Mouse (Mus musculus): ENCODE results near the gene Ssrp1. TPM values are rescaled to one million over a fixed set of nuclear protein-coding genes. Genes with fewer than 3 reads are reported as not detected.

The Ssrp1 gene
- polyA plus RNA-seq, 1 experiment from 2014 or later, result 156 TPM

DNA sequence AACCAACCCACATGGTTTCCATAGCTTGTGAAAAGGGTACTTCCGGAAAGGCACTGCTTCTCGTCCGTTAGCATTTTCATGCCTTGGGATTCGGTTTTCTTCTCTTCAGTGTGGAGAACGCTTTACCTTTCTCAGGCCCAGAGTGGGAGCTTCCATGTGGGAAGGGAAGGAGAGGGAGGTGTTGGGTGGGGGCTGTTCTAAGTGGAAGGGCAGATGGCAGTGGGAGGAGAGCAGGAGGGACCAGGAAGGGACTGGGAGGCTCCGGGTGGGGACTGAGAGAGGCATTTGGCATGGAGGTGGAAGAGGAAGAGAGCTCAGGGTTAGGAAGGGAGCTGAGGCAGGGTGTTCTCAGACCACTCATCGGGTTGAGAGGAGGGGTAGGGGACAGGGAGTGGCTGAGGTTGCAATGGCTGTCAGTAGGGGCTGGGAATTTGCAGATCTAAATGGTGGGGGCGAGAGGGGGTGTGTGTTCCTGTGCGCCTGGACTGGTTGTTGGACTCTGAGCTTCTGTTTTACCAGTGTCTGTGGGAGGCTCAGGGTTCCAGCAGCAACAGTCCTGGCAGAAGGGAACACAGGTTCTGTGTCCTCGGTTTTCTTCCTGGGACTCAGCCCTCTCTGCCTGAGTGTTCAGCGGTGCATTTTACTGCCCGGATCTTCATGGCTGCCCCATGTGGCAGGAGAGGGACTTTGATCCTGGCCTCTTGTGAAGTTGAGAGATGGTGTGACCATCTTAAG, 28.3 kb downstream of the Ssrp1 start:
- Histone ChIP-seq H3K27me3 (replicated peaks; ENCODE audit: control insufficient read depth, insufficient read depth, low read length) (no peaks in the 10 kb centered on the region), H3K4me2 (ENCODE audit: low read length) (no peak overlapping the region), H3K9ac (ENCODE audit: low read depth, low read length) (no peak overlapping the region), H3K4me1 (ENCODE audit: control insufficient read depth, insufficient read depth, low read depth, low read length) (peaks cover 3% of the 10 kb centered on the region; the same call in 1 of the 2 replicates), H3K27ac (ENCODE audit: low read depth, low read length) (no peak overlapping the region), H3K36me3 (ENCODE audit: control insufficient read depth, insufficient read depth, low read length) (peaks cover 23% of the 10 kb centered on the region), H3K4me3 (ENCODE audit: low read length) (no peak overlapping the region), H3K9me3 (ENCODE audit: control insufficient read depth, low read length) (no peaks in the 10 kb centered on the region)
- ATAC-seq, result no peak
- 89% methylated on average over 12 of the region's 12 CpGs for WGBS

DNA sequence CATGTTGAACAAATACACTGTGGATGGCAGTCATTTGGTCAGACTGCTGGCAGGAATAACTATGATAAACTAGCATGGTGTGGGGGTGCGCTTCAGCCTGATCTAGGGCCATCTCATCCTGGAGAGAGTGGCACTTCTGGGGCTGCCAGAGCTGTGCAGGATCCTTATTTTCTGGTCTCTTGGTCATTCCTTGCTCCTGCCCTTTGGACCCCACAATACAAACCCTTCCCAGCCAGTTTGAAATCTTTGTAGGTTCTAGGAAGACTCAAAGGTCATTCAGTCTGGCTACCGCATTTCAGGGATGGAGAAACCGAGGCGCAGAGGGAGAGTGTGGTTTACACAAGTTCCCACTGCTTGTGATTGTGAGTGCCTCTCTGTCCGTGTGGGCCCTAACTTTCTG, 29.9 kb downstream of the Ssrp1 start:
- peaks cover 21% of the 10 kb centered on the region for H3K36me3 ChIP-seq (ENCODE audit: control insufficient read depth, insufficient read depth, low read length)
- 92% methylated on average over 5 of the region's 5 CpGs for WGBS
- no peak overlapping the region for H3K4me2 ChIP-seq (ENCODE audit: low read length)
- H3K27ac ChIP-seq (ENCODE audit: low read depth, low read length), result no peak overlapping the region
- ATAC-seq, result no peak
- H3K9me3 ChIP-seq (ENCODE audit: control insufficient read depth, low read length), result no peaks in the 10 kb centered on the region
- no peaks in the 10 kb centered on the region for H3K4me1 ChIP-seq (ENCODE audit: control insufficient read depth, insufficient read depth, low read depth, low read length)
- no peak overlapping the region for H3K9ac ChIP-seq (ENCODE audit: low read depth, low read length)
- H3K4me3 ChIP-seq (ENCODE audit: low read length), result no peak overlapping the region
- H3K27me3 ChIP-seq (replicated peaks; ENCODE audit: control insufficient read depth, insufficient read depth, low read length), result no peaks in the 10 kb centered on the region

DNA sequence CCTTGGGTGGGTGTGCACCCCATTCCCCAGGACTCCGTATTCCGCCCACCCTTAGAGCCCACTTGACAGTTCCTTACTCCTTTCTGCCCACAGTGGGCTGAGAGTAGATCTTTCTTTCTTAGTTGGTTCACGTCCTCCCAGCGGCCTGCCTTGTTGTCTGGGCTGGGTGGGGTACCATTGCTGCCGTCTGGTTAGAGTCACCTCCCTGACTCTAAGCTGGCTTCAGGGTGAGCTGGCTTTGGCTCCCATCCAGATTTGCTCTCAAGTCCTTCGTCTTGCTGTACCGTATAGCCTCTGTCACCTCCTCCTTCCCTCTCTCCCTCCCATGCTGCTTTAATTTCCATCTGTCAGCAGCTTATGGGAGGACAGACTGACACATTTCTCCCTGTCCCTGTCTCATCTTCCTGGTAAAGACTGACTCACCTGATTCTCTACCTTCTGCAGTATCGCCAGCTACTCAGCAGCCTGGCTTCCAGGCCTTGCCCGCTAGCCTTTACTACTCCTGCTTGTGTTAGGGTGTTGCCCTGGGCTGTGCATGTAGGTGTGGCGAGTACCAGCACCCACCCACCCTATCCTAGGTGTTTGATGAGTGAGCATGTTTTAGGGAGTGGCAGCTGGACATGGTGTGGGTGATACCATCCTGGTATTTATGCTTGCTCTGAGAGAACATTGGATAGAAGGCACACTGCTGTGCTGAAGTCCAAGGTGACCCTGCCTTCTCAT, 31.0 kb downstream of the Ssrp1 start:
- no peak overlapping the region for H3K9ac ChIP-seq (ENCODE audit: low read depth, low read length)
- no peak overlapping the region for H3K4me3 ChIP-seq (ENCODE audit: low read length)
- no peaks in the 10 kb centered on the region for H3K9me3 ChIP-seq (ENCODE audit: control insufficient read depth, low read length)
- no peak for ATAC-seq
- H3K36me3 ChIP-seq (ENCODE audit: control insufficient read depth, insufficient read depth, low read length), result peaks cover 10% of the 10 kb centered on the region
- no peaks in the 10 kb centered on the region for H3K4me1 ChIP-seq (ENCODE audit: control insufficient read depth, insufficient read depth, low read depth, low read length)
- H3K27me3 ChIP-seq (replicated peaks; ENCODE audit: control insufficient read depth, insufficient read depth, low read length), result no peaks in the 10 kb centered on the region
- H3K27ac ChIP-seq (ENCODE audit: low read depth, low read length), result no peak overlapping the region
- H3K4me2 ChIP-seq (ENCODE audit: low read length), result no peak overlapping the region
- WGBS, result 68% methylated on average over 10 of the region's 10 CpGs

DNA sequence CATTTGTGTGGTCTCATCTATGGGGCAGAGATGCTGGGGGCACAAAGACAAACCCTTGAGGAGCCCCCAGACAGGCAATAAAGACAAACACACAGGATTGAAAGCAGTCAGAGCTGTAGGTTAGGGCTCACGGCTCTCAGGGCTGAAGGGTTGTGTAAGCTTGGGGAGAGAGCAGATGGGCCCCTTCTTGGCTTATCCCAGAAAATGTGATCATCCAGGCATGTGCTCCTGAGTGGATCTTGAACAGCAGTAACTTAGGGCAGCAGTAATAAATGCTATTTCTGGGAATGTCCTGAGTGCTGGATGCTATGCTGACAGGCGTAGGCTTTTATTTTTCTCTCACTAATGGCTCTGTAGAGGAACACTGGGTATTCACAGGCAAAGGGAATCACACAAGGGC, 31.6 kb downstream of the Ssrp1 start:
- Histone ChIP-seq H3K36me3 (ENCODE audit: control insufficient read depth, insufficient read depth, low read length) (peaks cover 9% of the 10 kb centered on the region), H3K27me3 (replicated peaks; ENCODE audit: control insufficient read depth, insufficient read depth, low read length) (no peaks in the 10 kb centered on the region), H3K4me3 (ENCODE audit: low read length) (no peak overlapping the region), H3K9me3 (ENCODE audit: control insufficient read depth, low read length) (no peaks in the 10 kb centered on the region), H3K9ac (ENCODE audit: low read depth, low read length) (no peak overlapping the region), H3K4me2 (ENCODE audit: low read length) (no peak overlapping the region), H3K27ac (ENCODE audit: low read depth, low read length) (no peak overlapping the region), H3K4me1 (ENCODE audit: control insufficient read depth, insufficient read depth, low read depth, low read length) (no peaks in the 10 kb centered on the region)
- ATAC-seq, result no peak
- WGBS, result 86% methylated on average over 2 of the region's 2 CpGs

DNA sequence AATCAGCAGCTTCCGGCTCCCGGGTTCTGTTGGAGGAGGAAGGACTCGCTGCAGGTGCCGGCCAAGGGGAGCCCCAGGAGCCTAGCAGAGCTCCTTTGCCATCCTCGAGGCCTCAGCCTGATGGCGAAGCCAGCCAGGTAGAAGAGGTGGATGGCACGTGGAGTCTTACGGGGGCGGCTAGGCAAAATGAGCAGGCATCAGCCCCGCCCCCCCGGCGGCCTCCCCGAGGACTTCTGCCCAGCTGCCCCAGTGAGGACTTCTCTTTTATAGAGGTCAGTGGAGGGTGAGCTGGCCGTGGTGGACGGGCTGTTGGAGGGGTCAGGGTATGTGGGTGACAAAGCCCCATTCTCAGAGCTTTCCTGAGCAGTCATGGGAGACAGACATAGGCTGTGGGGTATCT, 33.1 kb downstream of the Ssrp1 start:
- Histone ChIP-seq H3K4me2 (ENCODE audit: low read length) (no peak overlapping the region), H3K4me3 (ENCODE audit: low read length) (no peak overlapping the region), H3K4me1 (ENCODE audit: control insufficient read depth, insufficient read depth, low read depth, low read length) (no peaks in the 10 kb centered on the region), H3K27ac (ENCODE audit: low read depth, low read length) (no peak overlapping the region), H3K27me3 (replicated peaks; ENCODE audit: control insufficient read depth, insufficient read depth, low read length) (no peaks in the 10 kb centered on the region), H3K9me3 (ENCODE audit: control insufficient read depth, low read length) (no peaks in the 10 kb centered on the region), H3K9ac (ENCODE audit: low read depth, low read length) (no peak overlapping the region), H3K36me3 (ENCODE audit: control insufficient read depth, insufficient read depth, low read length) (peaks cover 8% of the 10 kb centered on the region)
- ATAC-seq, result no peak
- WGBS, result 69% methylated on average over 15 of the region's 15 CpGs

DNA sequence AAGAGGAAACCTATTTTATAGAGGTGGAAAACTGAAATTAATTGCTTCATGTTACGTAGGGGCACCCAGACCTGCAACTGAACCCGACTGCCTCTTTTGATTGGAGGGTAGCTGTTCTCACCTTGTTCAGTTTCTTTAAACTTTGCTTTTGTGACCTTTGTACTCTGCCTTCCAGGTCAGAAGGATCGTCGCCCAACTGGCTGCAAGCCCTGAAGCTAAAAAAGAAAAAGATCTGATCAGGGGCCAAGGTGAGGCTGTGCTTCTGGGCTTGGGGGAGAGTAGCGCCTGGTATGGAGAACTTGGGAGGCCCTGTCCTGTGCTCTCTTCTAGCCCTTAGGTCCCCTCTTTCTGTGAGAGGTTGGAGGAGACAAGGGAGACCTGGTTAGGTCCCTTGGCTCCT, 34.9 kb downstream of the Ssrp1 start:
- no peak overlapping the region for H3K4me3 ChIP-seq (ENCODE audit: low read length)
- WGBS, result 93% methylated on average over 5 of the region's 5 CpGs
- H3K27me3 ChIP-seq (replicated peaks; ENCODE audit: control insufficient read depth, insufficient read depth, low read length), result no peaks in the 10 kb centered on the region
- H3K4me2 ChIP-seq (ENCODE audit: low read length), result no peak overlapping the region
- H3K9me3 ChIP-seq (ENCODE audit: control insufficient read depth, low read length), result no peaks in the 10 kb centered on the region
- no peaks in the 10 kb centered on the region for H3K4me1 ChIP-seq (ENCODE audit: control insufficient read depth, insufficient read depth, low read depth, low read length)
- H3K27ac ChIP-seq (ENCODE audit: low read depth, low read length), result no peak overlapping the region
- peaks cover 8% of the 10 kb centered on the region for H3K36me3 ChIP-seq (ENCODE audit: control insufficient read depth, insufficient read depth, low read length)
- H3K9ac ChIP-seq (ENCODE audit: low read depth, low read length), result no peak overlapping the region
- ATAC-seq, result no peak

DNA sequence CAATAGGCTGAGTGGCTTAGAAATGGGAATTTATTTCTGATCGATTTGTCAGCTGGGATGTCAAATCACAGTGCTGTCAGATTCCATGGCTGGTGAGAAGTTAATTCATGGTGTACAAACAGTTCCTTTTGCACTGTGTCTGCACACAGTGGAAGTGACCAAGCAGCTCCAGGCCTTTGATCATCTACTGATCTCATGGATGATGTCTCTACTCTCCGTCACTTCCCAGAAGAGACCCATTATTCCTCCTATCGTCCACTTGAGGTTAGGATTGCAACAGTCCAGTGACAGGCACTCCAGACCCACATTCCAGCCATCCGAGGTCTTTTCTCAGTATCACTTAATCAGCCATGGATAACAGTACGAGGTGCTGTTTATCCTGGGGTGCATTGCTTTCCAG, 36.7 kb downstream of the Ssrp1 start:
- Histone ChIP-seq H3K4me1 (ENCODE audit: control insufficient read depth, insufficient read depth, low read depth, low read length) (no peaks in the 10 kb centered on the region), H3K27ac (ENCODE audit: low read depth, low read length) (no peak overlapping the region), H3K4me2 (ENCODE audit: low read length) (no peak overlapping the region), H3K27me3 (replicated peaks; ENCODE audit: control insufficient read depth, insufficient read depth, low read length) (no peaks in the 10 kb centered on the region), H3K9me3 (ENCODE audit: control insufficient read depth, low read length) (no peaks in the 10 kb centered on the region), H3K36me3 (ENCODE audit: control insufficient read depth, insufficient read depth, low read length) (peaks cover 10% of the 10 kb centered on the region), H3K9ac (ENCODE audit: low read depth, low read length) (no peak overlapping the region), H3K4me3 (ENCODE audit: low read length) (no peak overlapping the region)
- WGBS, result 88% methylated on average over 5 of the region's 5 CpGs
- no peak for ATAC-seq

DNA sequence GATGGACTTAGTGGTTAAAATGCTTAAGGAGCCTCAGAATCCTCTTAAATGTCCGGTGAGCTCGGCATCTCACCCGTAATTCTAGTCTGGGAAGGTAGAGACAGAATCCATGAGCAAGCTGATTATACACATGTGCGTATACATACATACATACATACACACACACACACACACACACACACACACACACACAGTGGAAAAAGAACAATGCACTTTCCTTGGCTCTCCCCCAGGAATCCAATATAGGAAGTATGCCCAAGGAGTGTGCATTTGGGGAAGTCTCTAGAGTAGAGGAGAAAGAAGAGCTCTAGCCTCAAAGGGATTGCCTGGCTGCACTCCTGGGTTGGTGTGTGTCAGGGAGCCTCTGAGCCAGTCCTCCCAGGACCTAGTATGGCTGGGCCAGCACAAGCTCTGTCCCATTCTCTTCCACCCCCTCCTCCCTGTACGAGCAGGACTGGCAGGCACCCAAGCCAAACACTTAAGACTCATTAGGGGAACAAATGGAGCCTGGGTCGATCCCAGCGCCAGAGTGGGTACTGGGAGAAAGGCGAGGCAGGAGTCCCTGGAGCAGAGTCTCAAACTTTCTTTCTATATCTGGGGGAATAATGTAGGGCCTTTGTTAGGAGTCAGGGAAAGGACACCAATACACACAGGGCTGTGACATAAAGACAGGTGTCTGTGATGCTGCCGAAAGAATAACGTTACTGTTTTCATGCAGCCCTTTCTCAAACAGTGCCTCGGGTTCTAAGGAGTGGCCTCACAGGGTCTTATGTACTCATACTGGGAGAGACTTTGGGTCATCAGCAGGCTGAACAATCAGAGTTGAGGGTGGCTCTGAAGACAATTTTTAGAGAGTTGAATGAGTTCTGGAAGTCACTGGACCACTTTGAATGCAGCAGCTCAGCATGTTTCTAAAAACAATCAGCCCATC, 51.9 kb downstream of the Ssrp1 start:
- Histone ChIP-seq H3K36me3 (ENCODE audit: control insufficient read depth, insufficient read depth, low read length) (no peaks in the 10 kb centered on the region), H3K9ac (ENCODE audit: low read depth, low read length) (no peak overlapping the region), H3K4me3 (ENCODE audit: low read length) (no peak overlapping the region), H3K4me1 (ENCODE audit: control insufficient read depth, insufficient read depth, low read depth, low read length) (no peaks in the 10 kb centered on the region), H3K27me3 (replicated peaks; ENCODE audit: control insufficient read depth, insufficient read depth, low read length) (no peaks in the 10 kb centered on the region), H3K4me2 (ENCODE audit: low read length) (no peak overlapping the region), H3K27ac (ENCODE audit: low read depth, low read length) (no peak overlapping the region), H3K9me3 (ENCODE audit: control insufficient read depth, low read length) (no peaks in the 10 kb centered on the region)
- 61% methylated on average over 11 of the region's 11 CpGs for WGBS
- peak; percentile 89 for ATAC-seq

DNA sequence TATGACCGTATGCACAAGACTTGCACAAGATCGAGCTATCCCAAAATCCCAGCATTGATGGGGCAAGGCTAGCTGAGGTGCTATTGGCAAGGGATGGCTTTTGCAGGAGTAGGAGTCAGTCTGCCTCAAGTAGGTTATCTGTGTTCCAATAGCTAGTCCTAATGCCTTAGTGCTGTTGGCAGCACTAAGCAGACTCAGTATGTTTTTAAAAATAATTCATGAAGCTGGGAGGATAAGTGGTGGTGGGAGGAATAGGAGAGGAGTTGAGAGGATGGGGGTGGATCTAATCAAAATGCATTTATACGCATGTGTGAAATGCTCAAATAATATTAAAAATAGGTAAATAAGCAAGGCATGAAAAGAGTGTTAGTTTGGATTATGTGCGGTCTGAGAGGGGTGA, 54.3 kb downstream of the Ssrp1 start:
- Histone ChIP-seq H3K36me3 (ENCODE audit: control insufficient read depth, insufficient read depth, low read length) (no peaks in the 10 kb centered on the region), H3K9ac (ENCODE audit: low read depth, low read length) (no peak overlapping the region), H3K4me3 (ENCODE audit: low read length) (no peak overlapping the region), H3K27ac (ENCODE audit: low read depth, low read length) (no peak overlapping the region), H3K4me2 (ENCODE audit: low read length) (no peak overlapping the region), H3K27me3 (replicated peaks; ENCODE audit: control insufficient read depth, insufficient read depth, low read length) (no peaks in the 10 kb centered on the region), H3K4me1 (ENCODE audit: control insufficient read depth, insufficient read depth, low read depth, low read length) (no peaks in the 10 kb centered on the region), H3K9me3 (ENCODE audit: control insufficient read depth, low read length) (no peaks in the 10 kb centered on the region)
- ATAC-seq, result no peak
- WGBS, result 97% methylated on average over 4 of the region's 4 CpGs
